Comparison of ENCODE assay signal across 17 mouse cellular contexts in the genomic region with DNA sequence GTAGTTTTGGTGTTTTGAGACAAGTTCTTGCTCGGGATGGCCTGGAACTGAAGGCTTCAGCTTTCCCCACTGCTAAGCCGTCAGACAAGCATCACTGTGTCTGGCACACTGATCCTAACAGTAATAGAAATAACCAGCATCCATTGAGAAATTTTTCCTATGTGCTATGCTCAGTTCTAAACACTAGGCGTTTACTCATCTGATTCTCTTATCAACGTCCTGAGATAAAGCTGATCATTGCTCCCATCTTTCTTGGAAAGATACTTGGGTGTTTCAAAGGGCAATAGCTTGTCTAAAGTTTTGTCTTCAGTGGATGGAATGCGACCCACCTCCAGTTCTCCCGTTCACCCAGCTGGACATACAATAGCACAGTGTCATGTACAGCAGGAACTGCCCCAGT.
"Had no signal": no experiment of that assay in that cellular context is flagged by ENCODE, and none has a peak within 500 bp of the region (broad histone marks: within the 10 kb centered on the region; RNA-seq: fewer than 3 reads in every experiment).

No protein-coding gene starts in this region.

- H3K27ac ChIP-seq: liver, embryonic 14.5 days; midbrain, embryonic 10.5 days; midbrain, embryonic 12.5 days; neural tube, embryonic 12.5 days; stomach, embryonic 15.5 days; stomach, postnatal 0 days had no signal

- H3K4me2 ChIP-seq: lung, embryonic 14.5 days; midbrain, embryonic 12.5 days; neural tube, embryonic 12.5 days; stomach, embryonic 15.5 days had no signal

- H3K4me1 ChIP-seq: midbrain, embryonic 10.5 days; midbrain, embryonic 12.5 days; neural tube, embryonic 12.5 days; stomach, embryonic 15.5 days had no signal

- H3K9me3 ChIP-seq: midbrain, embryonic 10.5 days; midbrain, embryonic 12.5 days; neural tube, embryonic 12.5 days; stomach, embryonic 15.5 days had no signal

- H3K9ac ChIP-seq: liver, embryonic 14.5 days; lung, embryonic 14.5 days; midbrain, embryonic 12.5 days; neural tube, embryonic 12.5 days; stomach, embryonic 15.5 days had no signal

- H3K27me3 ChIP-seq: midbrain, embryonic 12.5 days; neural tube, embryonic 12.5 days; stomach, embryonic 15.5 days had no signal

- ATAC-seq: midbrain, embryonic 16.5 days had no signal

- H3K4me3 ChIP-seq: midbrain, embryonic 10.5 days; midbrain, embryonic 12.5 days; myocyte; neural tube, embryonic 12.5 days; stomach, embryonic 15.5 days had no signal

- H3K36me3 ChIP-seq: midbrain, embryonic 10.5 days; midbrain, embryonic 12.5 days; neural tube, embryonic 12.5 days; stomach, embryonic 15.5 days had no signal

- DNase-seq: lung, adult 18-20 months; lung, embryonic 14.5 days; lung, postnatal 10 days; lung, postnatal 4 days; midbrain, embryonic 14.5 days; right cerebral cortex, adult 18-20 months; right cerebral cortex, postnatal 25 days; right cerebral cortex, postnatal 4 days; thymus, adult 2 months had no signal
